Mouse (Mus musculus) retina, embryonic 14.5 days (tissue): ENCODE results near the gene Fam45a.
"Not testable (repeated sequence)": the region's sequence is repeated elsewhere in the genome, so short reads cannot be mapped to it uniquely, and the experiment has no call there.

ENCODE experiments used
- DNase-seq: peaks from one replicate; pipeline ENCODE4 v3.0.0-alpha.2; 2015; ENCODE audit warnings: low spot score

Gene Fam45a

DNA sequence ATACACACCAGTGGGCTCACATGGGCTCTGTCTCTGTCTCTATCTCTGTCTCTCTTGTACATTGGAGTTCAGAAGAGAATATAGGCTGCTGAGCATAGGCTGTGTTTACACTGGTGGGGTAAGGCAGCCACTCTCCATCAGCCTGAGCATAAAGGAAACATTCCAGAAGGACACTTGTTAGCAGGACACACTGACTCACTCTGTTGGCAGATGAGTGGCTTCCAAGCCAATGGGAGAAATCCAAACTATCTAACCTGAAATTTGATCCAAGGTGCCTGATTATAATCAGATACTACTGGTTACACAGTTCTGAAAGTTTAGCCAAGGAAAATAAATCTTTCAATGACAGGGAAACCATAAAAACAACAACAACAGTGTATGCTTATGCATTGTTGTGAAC, 34.3 kb downstream of the Fam45a start:
- DNase-seq = no peak

DNA sequence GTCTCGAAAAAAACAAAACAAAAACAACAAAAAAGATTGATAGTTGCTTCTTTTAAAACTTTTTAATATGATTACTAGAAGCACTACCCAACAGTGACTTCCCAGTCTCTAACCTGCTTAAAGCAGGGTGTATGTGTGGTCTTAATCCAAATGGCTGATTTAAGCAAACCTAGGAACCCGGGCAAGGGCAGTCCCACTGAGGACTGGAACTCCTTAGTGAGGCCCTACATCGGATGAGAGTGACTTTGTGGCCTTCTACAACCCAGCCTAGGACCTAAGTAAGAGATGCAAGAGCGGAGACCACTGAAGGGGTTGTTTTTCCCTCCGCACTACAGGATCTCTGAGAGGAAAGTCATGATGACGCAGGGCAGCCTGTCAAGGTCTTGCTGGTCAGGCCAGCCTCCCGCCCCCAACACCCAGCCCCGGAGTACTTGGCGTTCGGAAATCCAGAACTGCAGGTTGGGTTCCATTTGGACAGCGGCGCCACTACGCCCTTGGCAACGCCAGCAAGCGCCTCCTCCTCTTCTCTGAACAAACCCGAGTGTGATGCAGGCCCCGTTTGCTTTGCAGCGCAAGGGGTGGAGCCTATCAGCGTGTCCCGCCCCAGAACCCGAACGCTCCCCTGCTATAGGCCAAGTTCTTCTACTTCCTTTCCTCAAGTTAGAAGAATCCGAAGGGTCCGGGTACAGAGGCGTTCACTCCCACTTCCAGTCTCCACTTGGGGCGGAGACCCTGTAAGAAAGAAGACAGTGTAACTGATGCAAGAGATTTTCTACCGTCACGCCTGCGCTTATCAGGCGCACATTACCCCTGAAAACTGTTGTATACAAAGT, 49.7 kb downstream of the Fam45a start, which contains the start of gene Sfxn4:
TSS of gene Sfxn4 (minus strand) at position 612 of the 833 bp plus-strand sequence.
- DNase-seq = peak; percentile 90

DNA sequence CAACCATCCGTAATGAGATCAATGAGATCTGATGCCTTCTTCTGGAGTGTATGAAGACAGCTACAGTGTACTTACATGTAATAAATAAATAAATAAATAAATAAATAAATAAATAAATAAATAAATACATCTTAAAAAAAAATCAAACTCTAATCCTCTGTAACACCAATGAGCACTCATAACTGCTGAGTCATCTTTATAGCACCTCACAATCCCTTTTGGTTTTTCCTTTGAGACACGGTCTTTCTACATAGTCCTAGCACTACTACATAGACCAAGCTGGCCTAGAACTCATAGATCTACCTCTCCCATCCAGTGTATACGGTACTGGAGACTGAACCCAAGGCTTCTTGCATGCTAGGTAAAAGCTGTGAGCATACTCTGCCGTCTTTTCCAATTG, 54.8 kb downstream of the Fam45a start:
- DNase-seq = not testable (repeated sequence)

- no peak for DNase-seq
Measured at GRCm38 (mm10) chr19:60870489-60870888, 59.1 kb downstream of the Fam45a start.

DNA sequence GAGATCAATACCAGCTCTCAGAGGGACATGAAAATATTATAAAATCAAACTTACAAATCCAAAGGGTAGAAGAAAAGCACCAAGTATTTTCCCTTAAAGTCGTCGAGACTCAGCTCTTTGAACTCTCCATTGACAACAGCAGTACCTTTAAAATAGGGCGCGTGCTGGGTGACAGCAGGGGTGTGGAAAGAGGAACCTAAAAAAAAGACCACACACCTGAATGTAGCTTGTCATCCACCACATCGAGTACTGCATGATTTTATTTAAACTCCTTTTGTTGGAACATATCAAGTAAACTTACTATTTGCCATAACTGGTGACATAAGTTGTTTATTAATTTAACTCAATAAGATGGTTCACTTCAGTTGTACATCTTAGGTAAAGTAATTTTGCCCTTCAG, 60.0 kb downstream of the Fam45a start:
- DNase-seq = no peak

- no peak for DNase-seq
Measured at GRCm38 (mm10) chr19:60872272-60872671, 60.9 kb downstream of the Fam45a start.

GRCm38 (mm10) chr19:60873501-60873900, 62.1 kb downstream of the Fam45a start:
- no peak for DNase-seq

GRCm38 (mm10) chr19:60874064-60874694, 62.8 kb downstream of the Fam45a start, which contains the start of gene Prdx3:
Gene Prdx3 (minus strand): TSS chr19:60874556.
- DNase-seq = peak; percentile 94

- DNase-seq = peak; percentile 59
Measured at GRCm38 (mm10) chr19:60883129-60883528, 71.7 kb downstream of the Fam45a start.
